Mouse (Mus musculus): Measurements from ENCODE around the gene Krt27.

GRCm38 (mm10) chr11:99351004-99351403 lies at the start of gene Krt27:
- no peak for TF ChIP-seq POLR2A (IDR thresholded peaks at IDR 0.05; ENCODE audit: control insufficient read depth in 1 of 2, insufficient read depth in 1 of 2, low read depth in 1 of 2, low read length in 2 of 2, poor library complexity in 1 of 2)
- TF ChIP-seq TCF12 (IDR thresholded peaks at IDR 0.05; ENCODE audit: low read depth, low read length), result no peak
- TF ChIP-seq E2F4 (IDR thresholded peaks at IDR 0.05; ENCODE audit: borderline replicate concordance, low read depth, low read length), result no peak
- no peak for TF ChIP-seq CTCF (IDR thresholded peaks at IDR 0.05 in 2 of 3, conservative IDR thresholded peaks at IDR 0.05 in 1 of 3; ENCODE audit: control insufficient read depth in 1 of 3, insufficient read depth in 1 of 3, low read depth in 2 of 3, low read length in 3 of 3, poor library complexity in 1 of 3, severe bottlenecking in 1 of 3)
- no peak for TF ChIP-seq CHD2 (IDR thresholded peaks at IDR 0.05; ENCODE audit: low read length)
- TF ChIP-seq TAL1 (IDR thresholded peaks at IDR 0.05; ENCODE audit: low read length), result no peak
- no peak for TF ChIP-seq USF1 (IDR thresholded peaks at IDR 0.05; ENCODE audit: low read depth, low read length)
- TF ChIP-seq POLR2AphosphoS5 (IDR thresholded peaks at IDR 0.05; ENCODE audit: borderline replicate concordance, low read depth, low read length), result no peak
- TF ChIP-seq EP300 (IDR thresholded peaks at IDR 0.05; ENCODE audit: low read depth in 1 of 2, low read length in 2 of 2), result no peak
- TF ChIP-seq POLR2AphosphoS2 (IDR thresholded peaks at IDR 0.05; ENCODE audit: low read length), result no peak
- no peak for TF ChIP-seq NRF1 (IDR thresholded peaks at IDR 0.05; ENCODE audit: insufficient read depth, low read depth, low read length, poor library complexity, severe bottlenecking)
- no peak for TF ChIP-seq ELF1 (IDR thresholded peaks at IDR 0.05; ENCODE audit: low read depth, low read length)
- no peak for TF ChIP-seq GATA1 (IDR thresholded peaks at IDR 0.05; ENCODE audit: low read depth, low read length)
- no peak for TF ChIP-seq SIN3A (IDR thresholded peaks at IDR 0.05; ENCODE audit: low read length)

Data from MEL (cell line).